Mouse (Mus musculus): ENCODE results near the gene Gm15217. TPM values are rescaled to one million over a fixed set of nuclear protein-coding genes. Genes with fewer than 3 reads are reported as not detected.

Gm15217 gene
- total RNA-seq, 2 experiments from 2014 or later = not detected

GRCm38 (mm10) chr14:46389438-46390248 lies 10.4 kb downstream of the Gm15217 start:
- intact Hi-C loops (cut with DNase I) = loop anchor here (5.0 kb wide), 2 partner anchors 82 to 397 kb away; no protein-coding TSS in a partner anchor

GRCm38 (mm10) chr14:46390249-46390775 lies 11.1 kb downstream of the Gm15217 start, which contains the start of gene Bmp4:
Bmp4 (minus strand) TSS chr14:46390669.
- DNase-seq (ENCODE audit: low spot score in 2 of 2) = no peak
- intact Hi-C loops (cut with DNase I) = no loop called here

More at GRCm38 (mm10) chr14:46389438-46390248, 10.4 kb downstream of the Gm15217 start:
- DNase-seq (ENCODE audit: low spot score in 2 of 2) = no peak

- intact Hi-C loops (cut with DNase I) = no loop called here
- DNase-seq (ENCODE audit: low spot score in 2 of 2) = no peak
These were observed 12.5 kb downstream of the Gm15217 start for GRCm38 (mm10) chr14:46391621-46392170.

GRCm38 (mm10) chr14:46398091-46398695 lies 19.0 kb downstream of the Gm15217 start:
- intact Hi-C loops (cut with DNase I) = no loop called here

GRCm38 (mm10) chr14:46399925-46400324 lies 20.7 kb downstream of the Gm15217 start:
- intact Hi-C loops (cut with DNase I) = no loop called here
- DNase-seq (ENCODE audit: low spot score in 2 of 2) = no peak

More at GRCm38 (mm10) chr14:46398091-46398695, 19.0 kb downstream of the Gm15217 start:
- no peak for DNase-seq (ENCODE audit: low spot score in 2 of 2)

- intact Hi-C loops (cut with DNase I) = no loop called here
- no peak for DNase-seq (ENCODE audit: low spot score in 2 of 2)
These were observed 29.1 kb downstream of the Gm15217 start for GRCm38 (mm10) chr14:46408319-46408718.

- intact Hi-C loops (cut with DNase I) = no loop called here
- peak; percentile 3 to 39 for DNase-seq (ENCODE audit: low spot score in 2 of 2)
These were observed 29.8 kb downstream of the Gm15217 start for GRCm38 (mm10) chr14:46409016-46409415.

DNA sequence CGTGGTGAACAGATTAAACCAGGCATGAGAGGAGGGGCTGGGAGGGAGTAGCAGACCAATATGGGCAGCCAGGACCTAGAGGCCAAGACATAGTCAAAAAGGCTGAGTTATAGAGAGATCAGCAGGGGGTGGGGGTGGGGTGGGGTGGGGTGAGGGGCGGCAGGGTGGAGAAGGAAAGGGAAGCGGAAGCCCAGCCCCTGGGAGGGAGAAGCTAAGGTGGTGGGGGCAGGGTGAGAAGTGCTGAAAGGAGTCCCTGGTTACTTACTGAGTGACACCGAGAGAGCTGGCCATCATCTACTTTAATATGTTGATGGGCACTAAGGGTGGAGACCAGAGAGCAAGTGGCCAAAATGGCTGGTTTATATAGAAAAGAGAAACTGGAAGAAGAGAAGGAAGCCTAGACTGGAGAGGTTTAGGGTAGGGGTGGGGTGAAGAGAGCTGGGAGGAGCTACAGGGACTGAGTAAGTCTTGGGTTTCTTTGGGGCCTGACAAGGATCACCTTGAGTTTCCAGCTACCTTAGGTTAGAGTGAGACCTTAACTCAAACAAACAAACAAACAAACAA lies 31.4 kb downstream of the Gm15217 start:
- intact Hi-C loops (cut with DNase I) = no loop called here
- no peak for DNase-seq (ENCODE audit: low spot score in 2 of 2)

DNA sequence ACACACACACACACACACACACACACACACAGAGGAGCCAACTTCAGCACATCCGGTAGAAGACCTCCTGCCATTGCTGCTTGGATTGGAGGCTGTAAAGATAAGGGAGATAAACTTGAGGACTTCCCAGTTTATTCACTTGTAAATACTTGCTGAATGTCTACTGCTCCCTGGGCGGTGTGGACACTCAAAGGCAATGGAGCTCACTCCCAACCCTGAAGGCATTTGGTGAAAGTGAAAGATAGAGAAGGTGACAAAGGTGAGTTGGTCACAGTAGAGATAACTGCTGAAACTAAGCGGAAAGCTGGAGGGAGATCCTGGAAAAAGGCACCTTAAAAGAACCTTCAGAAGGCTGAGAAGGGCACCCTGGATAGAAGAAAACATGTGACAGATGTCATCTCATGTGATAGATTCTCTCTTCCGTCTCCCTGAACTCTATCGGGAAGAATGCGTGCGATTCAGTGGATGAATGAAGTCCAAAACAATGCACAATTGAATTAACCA lies 33.3 kb downstream of the Gm15217 start:
- intact Hi-C loops (cut with DNase I) = no loop called here
- DNase-seq (ENCODE audit: low spot score in 2 of 2) = no peak

GRCm38 (mm10) chr14:46418371-46419097 lies 39.3 kb downstream of the Gm15217 start:
- no peak for DNase-seq (ENCODE audit: low spot score in 2 of 2)
- intact Hi-C loops (cut with DNase I) = no loop called here

DNA sequence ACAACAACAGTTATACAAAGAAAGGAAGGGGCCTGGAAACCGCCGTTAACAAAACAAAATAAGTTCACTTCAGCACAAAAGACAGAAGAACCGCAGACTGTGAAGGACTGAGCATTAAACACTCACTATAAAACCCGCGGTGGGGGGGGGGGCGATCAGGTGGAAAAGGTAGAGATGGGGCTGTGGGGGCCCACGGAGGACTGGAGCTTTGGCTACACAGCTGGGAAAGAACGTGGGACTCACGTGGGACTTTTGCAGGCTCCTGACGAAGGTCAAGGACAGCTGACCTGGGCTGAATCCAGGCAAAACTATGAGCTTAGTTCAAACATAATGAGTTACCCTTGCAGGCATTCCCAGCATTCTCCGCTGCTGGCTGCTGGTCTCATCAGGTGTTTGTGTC lies 40.1 kb downstream of the Gm15217 start:
- intact Hi-C loops (cut with DNase I) = no loop called here
- no peak for DNase-seq (ENCODE audit: low spot score in 2 of 2)

DNA sequence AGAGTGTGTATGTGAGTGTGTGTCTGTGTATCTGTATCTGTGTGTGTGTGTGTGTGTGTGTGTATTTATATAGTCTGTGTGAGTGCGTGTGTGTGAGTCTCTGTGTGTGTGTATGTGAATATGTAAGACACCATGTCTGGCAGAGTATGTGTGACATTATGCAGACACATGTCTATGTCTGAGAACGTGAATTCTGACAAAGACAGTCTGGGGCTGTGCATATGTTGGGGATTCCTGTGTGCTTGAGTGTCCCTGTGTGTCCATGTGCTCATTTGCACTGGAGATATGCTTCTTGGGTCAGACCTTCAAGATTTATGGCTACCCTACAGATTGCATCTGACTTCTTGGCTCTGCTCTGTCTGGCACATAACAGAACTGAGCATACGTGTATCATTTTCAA lies 42.6 kb downstream of the Gm15217 start:
- DNase-seq (ENCODE audit: low spot score in 2 of 2) = no peak
- intact Hi-C loops (cut with DNase I) = no loop called here

- intact Hi-C loops (cut with DNase I) = no loop called here
- DNase-seq (ENCODE audit: low spot score in 2 of 2) = no peak
These were observed 48.0 kb downstream of the Gm15217 start for GRCm38 (mm10) chr14:46427251-46427650.

DNA sequence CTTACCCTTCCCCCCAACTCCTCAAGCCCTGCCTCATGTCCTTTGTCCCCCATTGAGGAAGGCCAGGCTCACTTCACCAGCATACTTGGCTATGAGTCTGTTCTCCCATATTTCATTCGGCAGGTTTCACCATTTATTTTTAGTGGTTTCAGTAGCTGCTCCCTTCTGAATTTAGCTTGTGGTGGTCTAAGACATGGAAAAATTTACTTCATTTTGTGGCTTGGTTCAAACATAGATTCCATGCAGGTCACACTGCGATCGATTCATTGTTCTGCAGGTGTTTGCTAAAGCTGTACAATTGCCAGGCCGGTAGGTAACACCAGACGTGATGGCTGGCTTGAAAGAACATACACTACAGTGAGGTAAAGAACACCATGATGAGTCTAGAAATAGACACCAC lies 51.0 kb downstream of the Gm15217 start:
- intact Hi-C loops (cut with DNase I) = no loop called here

More for the DNA sequence above, 51.0 kb downstream of the Gm15217 start:
- DNase-seq (ENCODE audit: low spot score in 2 of 2) = no peak

Other genes with a start within 250 kb of the Gm15217 start
- 1 to 10 TPM; 7.1 to 8.5 TPM for gene Bmp4, start 11.3 kb downstream of the Gm15217 start, total RNA-seq (2021)

Data from left cerebral cortex, postnatal 25 days (tissue).